Mouse (Mus musculus) neural tube, embryonic 15.5 days (tissue): ENCODE measurements at regions not wholly inside any gene's neighbourhood (a gene's known extent, or its start where the extent isn't known, plus 50 kb on each side); places are given as distances from the start of the nearest gene placed in this dataset.

Experiments
- ATAC-seq: fragments of 200-750 bp; cut with Nextera tagmentation; 2 replicates; pipeline ENCODE4 v1.8.0; 2017; ENCODE audit warnings: mild to moderate bottlenecking, moderate TSS enrichment, moderate library complexity; ENCODE audit not compliant: low FRiP score
- H3K27ac ChIP-seq: fragments of 300-500 bp; sonication (generic); replicated peaks from 2 replicates; pipeline ENCODE4 v1.5.1; 2015; ENCODE audit warnings: mild to moderate bottlenecking, inconsistent platforms
- H3K27me3 ChIP-seq: fragments of 300-500 bp; sonication (generic); replicated peaks from 2 replicates; pipeline ENCODE4 v1.6.1; 2015; ENCODE audit warnings: inconsistent platforms
- H3K36me3 ChIP-seq: fragments of 300-500 bp; sonication (generic); 2 replicates; pipeline ENCODE4 v1.6.1; 2015; ENCODE audit warnings: inconsistent platforms
- H3K4me1 ChIP-seq: fragments of 300-500 bp; sonication (generic); 2 replicates; pipeline ENCODE4 v1.6.1; 2015; ENCODE audit warnings: inconsistent platforms
- H3K4me2 ChIP-seq: fragments of 300-500 bp; sonication (generic); 2 replicates; pipeline ENCODE4 v1.6.1; 2015; ENCODE audit warnings: inconsistent platforms, mild to moderate bottlenecking, moderate library complexity
- H3K4me3 ChIP-seq: fragments of 300-500 bp; sonication (generic); replicated peaks from 2 replicates; pipeline ENCODE4 v1.5.1; 2015; ENCODE audit warnings: mild to moderate bottlenecking, inconsistent platforms
- H3K9ac ChIP-seq: fragments of 300-500 bp; sonication (generic); replicated peaks from 2 replicates; pipeline ENCODE4 v1.6.1; 2015; ENCODE audit warnings: mild to moderate bottlenecking, inconsistent platforms
- H3K9me3 ChIP-seq: fragments of 300-500 bp; sonication (generic); replicated peaks from 2 replicates; pipeline ENCODE4 v1.6.1; 2016; ENCODE audit warnings: inconsistent platforms
- WGBS: fragments of 180-500 bp; shearing (Covaris S2); methylation state at CpG from one replicate; pipeline ENCODE4 v1.1.7; 2015; ENCODE audit warnings: mixed read lengths; 5-methylcytosine and 5-hydroxymethylcytosine counted together

DNA sequence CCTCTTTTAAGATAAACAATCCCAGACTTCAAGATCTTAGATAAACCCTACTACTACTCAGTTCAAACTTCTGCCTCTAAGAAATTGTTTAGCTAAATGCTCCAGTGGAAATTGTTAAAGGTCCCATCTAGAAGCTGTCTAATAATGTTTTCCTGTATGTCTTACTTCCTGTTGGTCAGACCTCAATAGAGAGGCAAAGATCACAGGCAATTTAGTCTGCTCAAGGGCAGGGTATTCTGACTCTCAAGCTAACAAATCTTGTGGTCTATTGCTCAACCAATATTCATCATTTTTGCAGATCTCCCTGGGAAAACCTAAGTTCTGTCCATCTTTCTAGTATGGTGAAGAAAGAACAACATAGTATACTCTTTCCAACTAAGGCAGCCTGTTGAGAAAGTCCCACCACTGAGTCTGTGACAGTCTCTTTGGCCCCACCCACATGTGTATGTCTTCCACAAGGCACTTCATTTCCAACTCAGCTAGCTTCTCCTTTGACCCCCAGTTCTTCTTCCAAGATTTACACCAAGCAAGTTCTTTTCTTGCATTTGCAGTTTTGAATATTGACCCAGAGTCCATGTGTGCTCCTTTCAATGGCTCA, 126.2 kb upstream of the Klf6 start:
- Histone ChIP-seq H3K4me1 (no peaks in the 10 kb centered on the region), H3K9ac (no peak overlapping the region), H3K27me3 (no peaks in the 10 kb centered on the region), H3K4me3 (no peak overlapping the region), H3K4me2 (no peak overlapping the region), H3K36me3 (no peaks in the 10 kb centered on the region), H3K9me3 (no peaks in the 10 kb centered on the region), H3K27ac (no peak overlapping the region)
- ATAC-seq = no peak

- ATAC-seq = no peak
- H3K36me3 ChIP-seq = no peaks in the 10 kb centered on the region
- WGBS = 96% methylated on average over 6 of the region's 6 CpGs
Measured at GRCm38 (mm10) chr13:5736472-5736871, 124.8 kb upstream of the Klf6 start.

GRCm38 (mm10) chr13:5737214-5737613, 124.1 kb upstream of the Klf6 start:
- WGBS = 38% methylated on average over 7 of the region's 7 CpGs
- peak; percentile 74; the same call in 1 of the 2 replicates for ATAC-seq

More at GRCm38 (mm10) chr13:5736472-5736871, 124.8 kb upstream of the Klf6 start:
- Histone ChIP-seq H3K9ac (no peak overlapping the region), H3K27ac (no peak overlapping the region), H3K4me1 (no peaks in the 10 kb centered on the region), H3K4me2 (no peak overlapping the region), H3K9me3 (no peaks in the 10 kb centered on the region), H3K4me3 (no peak overlapping the region), H3K27me3 (no peaks in the 10 kb centered on the region)

GRCm38 (mm10) chr13:5740805-5741204, 120.5 kb upstream of the Klf6 start:
- Histone ChIP-seq H3K4me1 (no peaks in the 10 kb centered on the region), H3K27ac (no peak overlapping the region), H3K4me3 (no peak overlapping the region), H3K27me3 (no peaks in the 10 kb centered on the region), H3K9ac (no peak overlapping the region), H3K9me3 (no peaks in the 10 kb centered on the region), H3K4me2 (no peak overlapping the region), H3K36me3 (no peaks in the 10 kb centered on the region)
- 76% methylated on average over 1 of the region's 1 CpGs for WGBS
- ATAC-seq = no peak

More at GRCm38 (mm10) chr13:5737214-5737613, 124.1 kb upstream of the Klf6 start:
- H3K4me3 ChIP-seq = no peak overlapping the region
- no peaks in the 10 kb centered on the region for H3K4me1 ChIP-seq
- no peaks in the 10 kb centered on the region for H3K9me3 ChIP-seq
- no peak overlapping the region for H3K4me2 ChIP-seq
- H3K9ac ChIP-seq = no peak overlapping the region
- no peak overlapping the region for H3K27ac ChIP-seq
- no peaks in the 10 kb centered on the region for H3K36me3 ChIP-seq
- H3K27me3 ChIP-seq = no peaks in the 10 kb centered on the region

DNA sequence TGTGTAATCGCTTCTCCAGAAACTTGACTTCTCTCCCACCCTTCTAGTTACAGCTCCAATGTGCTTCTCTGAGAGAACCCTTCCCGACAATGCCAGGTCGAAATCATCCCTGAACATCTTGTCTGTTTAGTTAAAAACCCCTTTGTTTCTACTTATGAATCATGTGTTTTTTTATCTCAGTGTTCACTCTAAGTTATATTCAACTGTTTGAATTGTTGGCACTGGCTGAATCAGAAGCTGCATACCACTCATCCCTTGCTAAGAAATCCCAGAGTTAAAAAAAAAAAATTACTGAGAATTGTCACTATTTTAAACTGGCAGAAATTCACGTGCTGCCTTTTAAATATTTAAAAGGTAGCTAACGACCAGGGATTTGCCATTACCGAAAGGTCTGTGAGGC, 116.3 kb upstream of the Klf6 start:
- WGBS = 81% methylated on average over 6 of the region's 6 CpGs
- no peak overlapping the region for H3K4me3 ChIP-seq
- no peaks in the 10 kb centered on the region for H3K36me3 ChIP-seq
- no peak overlapping the region for H3K4me2 ChIP-seq
- H3K27me3 ChIP-seq = no peaks in the 10 kb centered on the region
- H3K4me1 ChIP-seq = no peaks in the 10 kb centered on the region
- no peak for ATAC-seq
- no peak overlapping the region for H3K9ac ChIP-seq
- H3K27ac ChIP-seq = no peak overlapping the region
- H3K9me3 ChIP-seq = no peaks in the 10 kb centered on the region

DNA sequence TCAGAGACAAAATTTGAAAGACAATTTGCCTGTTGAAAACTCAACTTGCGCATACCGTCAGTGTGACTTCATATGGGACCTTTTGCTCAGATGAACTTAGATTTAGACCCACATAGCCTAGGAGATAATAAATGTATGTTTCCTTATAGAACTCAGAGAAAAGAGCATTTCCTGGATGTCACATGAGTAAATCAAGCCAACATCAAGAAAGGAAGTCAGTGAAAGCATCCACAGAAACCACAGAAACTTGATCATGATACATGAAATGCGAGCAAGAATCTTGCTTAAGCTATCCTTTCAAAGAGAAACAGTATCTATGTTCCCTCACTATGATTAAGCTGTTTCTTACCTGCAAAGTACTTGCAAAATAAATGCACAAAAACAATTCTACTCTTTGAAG, 104.1 kb upstream of the Klf6 start:
- Histone ChIP-seq H3K36me3 (no peaks in the 10 kb centered on the region), H3K4me1 (no peaks in the 10 kb centered on the region), H3K9me3 (no peaks in the 10 kb centered on the region), H3K27ac (no peak overlapping the region), H3K27me3 (no peaks in the 10 kb centered on the region), H3K4me2 (no peak overlapping the region), H3K9ac (no peak overlapping the region), H3K4me3 (no peak overlapping the region)
- WGBS = 92% methylated on average over 3 of the region's 3 CpGs
- no peak for ATAC-seq

GRCm38 (mm10) chr13:5757963-5758362, 103.3 kb upstream of the Klf6 start:
- Histone ChIP-seq H3K9me3 (no peaks in the 10 kb centered on the region), H3K4me2 (no peak overlapping the region), H3K27me3 (no peaks in the 10 kb centered on the region), H3K4me3 (no peak overlapping the region), H3K27ac (no peak overlapping the region), H3K36me3 (no peaks in the 10 kb centered on the region), H3K9ac (no peak overlapping the region), H3K4me1 (no peaks in the 10 kb centered on the region)
- ATAC-seq = no peak
- WGBS = 79% methylated on average over 1 of the region's 1 CpGs

GRCm38 (mm10) chr13:5760030-5760429, 101.3 kb upstream of the Klf6 start:
- ATAC-seq = no peak
- no peaks in the 10 kb centered on the region for H3K27me3 ChIP-seq

DNA sequence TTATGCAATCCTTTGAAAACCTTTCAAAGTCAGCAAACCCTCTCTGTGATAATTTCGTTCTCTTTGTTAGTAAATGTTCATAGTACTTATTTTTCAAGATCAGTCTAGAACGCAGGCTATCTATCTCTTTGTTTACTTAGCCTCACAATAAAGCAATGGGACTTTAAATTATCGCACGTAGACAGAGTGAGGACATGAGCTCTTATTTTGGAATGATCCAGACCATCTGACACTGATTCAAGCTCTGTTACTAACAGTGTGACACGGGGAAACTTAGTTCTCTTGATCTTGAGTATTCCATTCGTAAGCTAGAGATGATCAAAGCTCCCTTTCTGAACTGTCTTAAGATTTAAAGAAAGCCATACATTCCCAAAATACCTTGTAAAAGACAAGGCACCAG, 94.9 kb upstream of the Klf6 start:
- Histone ChIP-seq H3K36me3 (no peaks in the 10 kb centered on the region), H3K9me3 (no peaks in the 10 kb centered on the region), H3K27me3 (no peaks in the 10 kb centered on the region), H3K27ac (no peak overlapping the region), H3K4me1 (no peaks in the 10 kb centered on the region), H3K4me3 (no peak overlapping the region), H3K4me2 (no peak overlapping the region), H3K9ac (no peak overlapping the region)
- WGBS = 88% methylated on average over 6 of the region's 6 CpGs
- ATAC-seq = no peak

More at GRCm38 (mm10) chr13:5760030-5760429, 101.3 kb upstream of the Klf6 start:
- no peak overlapping the region for H3K27ac ChIP-seq
- no peak overlapping the region for H3K4me3 ChIP-seq
- H3K4me2 ChIP-seq = no peak overlapping the region
- no peaks in the 10 kb centered on the region for H3K4me1 ChIP-seq
- H3K36me3 ChIP-seq = no peaks in the 10 kb centered on the region
- no peaks in the 10 kb centered on the region for H3K9me3 ChIP-seq
- H3K9ac ChIP-seq = no peak overlapping the region

- Histone ChIP-seq H3K9me3 (no peaks in the 10 kb centered on the region), H3K27me3 (no peaks in the 10 kb centered on the region), H3K4me2 (no peak overlapping the region), H3K36me3 (no peaks in the 10 kb centered on the region), H3K9ac (no peak overlapping the region), H3K27ac (no peak overlapping the region), H3K4me3 (no peak overlapping the region), H3K4me1 (no peaks in the 10 kb centered on the region)
- ATAC-seq = no peak
- WGBS = 94% methylated on average over 1 of the region's 1 CpGs
Measured at GRCm38 (mm10) chr13:5767202-5767601, 94.1 kb upstream of the Klf6 start.

DNA sequence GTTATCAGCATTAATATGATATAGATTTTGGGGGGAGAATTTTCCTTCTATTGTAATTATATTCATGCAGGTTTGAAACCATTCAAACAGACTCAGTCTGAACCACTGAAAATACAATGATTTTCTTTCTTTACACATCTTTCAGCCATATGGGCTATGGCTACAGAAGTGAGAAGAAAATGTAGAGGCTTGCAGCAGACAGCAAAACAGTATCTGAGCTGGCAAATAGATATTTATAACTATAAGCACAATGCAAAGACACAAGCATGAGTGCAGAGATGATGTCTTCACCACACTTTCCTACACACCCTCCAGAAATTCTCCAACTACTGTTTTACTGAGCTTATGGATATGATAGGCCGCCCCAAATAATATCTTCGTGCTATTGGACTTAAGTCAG, 92.6 kb upstream of the Klf6 start:
- Histone ChIP-seq H3K9ac (no peak overlapping the region), H3K4me1 (no peaks in the 10 kb centered on the region), H3K9me3 (no peaks in the 10 kb centered on the region), H3K27me3 (no peaks in the 10 kb centered on the region), H3K27ac (no peak overlapping the region), H3K4me3 (no peak overlapping the region), H3K36me3 (no peaks in the 10 kb centered on the region), H3K4me2 (no peak overlapping the region)
- no peak for ATAC-seq
- 96% methylated on average over 2 of the region's 2 CpGs for WGBS

GRCm38 (mm10) chr13:5769283-5770260, 91.7 kb upstream of the Klf6 start:
- 86% methylated on average over 7 of the region's 7 CpGs for WGBS
- Histone ChIP-seq H3K27ac (no peak overlapping the region), H3K4me3 (no peak overlapping the region), H3K36me3 (no peaks in the 10 kb centered on the region), H3K4me2 (no peak overlapping the region), H3K9me3 (no peaks in the 10 kb centered on the region), H3K4me1 (no peaks in the 10 kb centered on the region), H3K9ac (no peak overlapping the region), H3K27me3 (no peaks in the 10 kb centered on the region)
- no peak for ATAC-seq
